Mouse (Mus musculus) stomach, embryonic 14.5 days (tissue): ENCODE measurements around the gene Drc7. TPM values are rescaled to one million over a fixed set of nuclear protein-coding genes. Genes with fewer than 3 reads are reported as not detected.

Experiments used
- ATAC-seq: fragments of 200-750 bp; cut with Nextera tagmentation; 2 replicates; pipeline ENCODE4 v1.8.0; 2017; ENCODE audit warnings: low read depth, moderate TSS enrichment; ENCODE audit not compliant: insufficient number of reproducible peaks, insufficient read depth, low FRiP score
- H3K27ac ChIP-seq: fragments of 300-500 bp; sonication (generic); 2 replicates; pipeline ENCODE4 v1.5.1; 2014; ENCODE audit warnings: mild to moderate bottlenecking, low read length, moderate library complexity, mixed read lengths
- H3K27me3 ChIP-seq: fragments of 300-500 bp; sonication (generic); 2 replicates; pipeline ENCODE4 v1.6.1; 2014; ENCODE audit warnings: low read length, control low read depth, mixed read lengths; ENCODE audit not compliant: control insufficient read depth, insufficient read depth
- H3K36me3 ChIP-seq: fragments of 300-500 bp; sonication (generic); 2 replicates; pipeline ENCODE4 v1.6.1; 2014; ENCODE audit warnings: mild to moderate bottlenecking, control low read depth, low read length, moderate library complexity, mixed read lengths; ENCODE audit not compliant: control insufficient read depth, insufficient read depth
- H3K4me1 ChIP-seq: fragments of 300-500 bp; sonication (generic); 2 replicates; pipeline ENCODE4 v1.6.1; 2014; ENCODE audit warnings: low read length, control low read depth, mixed read lengths; ENCODE audit not compliant: control insufficient read depth, insufficient read depth
- H3K4me2 ChIP-seq: fragments of 300-500 bp; sonication (generic); replicated peaks from 2 replicates; pipeline ENCODE4 v1.6.1; 2014; ENCODE audit warnings: low read depth, low read length, control low read depth
- H3K4me3 ChIP-seq: fragments of 300-500 bp; sonication (generic); 2 replicates; pipeline ENCODE4 v1.5.1; 2014; ENCODE audit warnings: low read depth, low read length, control low read depth
- H3K9ac ChIP-seq: fragments of 300-500 bp; sonication (generic); replicated peaks from 2 replicates; pipeline ENCODE4 v1.6.1; 2014; ENCODE audit warnings: low read depth, mild to moderate bottlenecking, control low read depth, low read length, moderate library complexity, mixed read lengths
- H3K9me3 ChIP-seq: fragments of 300-500 bp; sonication (generic); 2 replicates; pipeline ENCODE4 v1.6.1; 2016; ENCODE audit warnings: low read depth, low read length, control low read depth; ENCODE audit not compliant: control insufficient read depth
- WGBS: fragments of 180-500 bp; shearing (Covaris S2); extraction: QIAGEN DNeasy Blood & Tissue Kit; methylation state at CpG from one replicate; pipeline ENCODE4 v1.1.7; 2014; 5-methylcytosine and 5-hydroxymethylcytosine counted together
- polyA plus RNA-seq: library from polyadenylated mRNA; unstranded; fragments of >200 nt; fragmentation: Nextera tagmentation; extraction: Ambion mirVana; gene quantifications from 2 replicates; pipeline ENCODE4 v1.2.1, GENCODE M21; 2014

Gene Drc7
- polyA plus RNA-seq, 1 experiment from 2014 or later: not detected

DNA sequence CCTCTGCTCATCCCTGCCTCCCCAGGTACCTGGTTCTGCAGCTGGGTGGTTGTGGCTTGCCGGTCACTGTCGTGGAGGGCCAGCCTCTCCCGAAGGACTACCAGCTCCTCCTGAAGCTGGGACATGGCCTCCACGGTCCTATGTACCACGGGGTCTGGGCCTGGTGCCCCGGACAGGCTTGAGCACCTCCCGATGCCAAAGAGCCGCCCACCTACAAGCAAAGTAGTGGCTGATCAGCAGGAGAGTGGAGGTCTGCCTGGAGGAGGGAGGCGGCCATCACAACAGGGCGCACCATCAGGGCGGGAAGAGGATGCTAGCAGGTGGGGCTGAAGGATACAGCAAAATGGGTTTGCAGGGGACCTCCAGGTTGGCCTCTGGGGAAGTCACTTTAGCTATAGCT is 71.6 kb downstream of the Drc7 start:
- Histone ChIP-seq H3K9ac (no peak overlapping the region), H3K27ac (no peak overlapping the region), H3K4me1 (0 out of 2 replicates have a peak, but pooled peaks cover 3% of the 10 kb centered on the region), H3K27me3 (no peaks in the 10 kb centered on the region), H3K4me2 (no peak overlapping the region), H3K36me3 (peaks cover 3% of the 10 kb centered on the region; the same call in 1 of the 2 replicates), H3K9me3 (no peaks in the 10 kb centered on the region), H3K4me3 (no peak overlapping the region)
- no peak for ATAC-seq
- WGBS: 84% methylated on average over 11 of the region's 11 CpGs

DNA sequence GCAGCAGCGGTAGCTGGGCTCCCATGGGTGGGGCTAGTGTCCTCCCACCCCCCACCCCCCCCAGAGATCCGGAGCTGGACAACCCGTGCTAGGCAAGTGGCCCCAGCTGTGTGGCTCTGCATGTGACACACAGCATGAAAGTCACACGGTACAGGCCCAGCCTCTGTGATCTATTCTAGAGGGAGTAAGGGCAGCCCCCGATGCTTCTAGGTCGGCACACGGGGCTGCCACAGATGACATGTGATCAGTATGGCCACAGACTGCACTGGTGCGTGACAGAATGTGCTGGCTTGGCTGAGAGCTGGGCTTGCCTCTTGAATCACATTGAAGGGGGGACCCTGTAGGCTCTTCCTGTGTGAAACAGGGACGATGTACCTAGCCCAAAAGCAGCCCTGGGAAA is 72.8 kb downstream of the Drc7 start:
- H3K9me3 ChIP-seq: no peaks in the 10 kb centered on the region
- no peak for ATAC-seq
- 0 out of 2 replicates have a peak, but pooled peaks cover 3% of the 10 kb centered on the region for H3K4me1 ChIP-seq
- no peaks in the 10 kb centered on the region for H3K27me3 ChIP-seq
- WGBS: 78% methylated on average over 9 of the region's 9 CpGs
- no peak overlapping the region for H3K4me3 ChIP-seq
- peaks cover 4% of the 10 kb centered on the region; the same call in 1 of the 2 replicates for H3K36me3 ChIP-seq
- no peak overlapping the region for H3K9ac ChIP-seq
- no peak overlapping the region for H3K27ac ChIP-seq
- no peak overlapping the region for H3K4me2 ChIP-seq

Other genes starting within 250 kb of the Drc7 start
- 0.56 TPM in 1 of 2 replicates, not detected in the other for gene Ccl17, start 244.7 kb upstream of the Drc7 start, polyA plus RNA-seq
- gene Coq9, start 216.8 kb upstream of the Drc7 start, polyA plus RNA-seq: 73.2 and 80.4 TPM in 2 replicates
- 90.0 and 96.2 TPM in 2 replicates for gene Ciapin1, start 216.7 kb upstream of the Drc7 start, polyA plus RNA-seq
- 150 and 159 TPM in 2 replicates for gene Polr2c, start 197.7 kb upstream of the Drc7 start, polyA plus RNA-seq
- 17.2 and 19.9 TPM in 2 replicates for gene Dok4, start 178.8 kb upstream of the Drc7 start, polyA plus RNA-seq
- gene Ccdc102a, start 137.0 kb upstream of the Drc7 start, polyA plus RNA-seq: 29.9 and 32.3 TPM in 2 replicates
- gene Adgrg5, start 131.4 kb upstream of the Drc7 start, polyA plus RNA-seq: 0.25 and 0.36 TPM in 2 replicates
- 43.8 and 50.9 TPM in 2 replicates for gene Adgrg1, start 80.4 kb upstream of the Drc7 start, polyA plus RNA-seq
- gene Adgrg3, start 37.4 kb upstream of the Drc7 start, polyA plus RNA-seq: 3.8 and 4.5 TPM in 2 replicates
- 17.9 and 21.1 TPM in 2 replicates for gene Katnb1, start 26.1 kb downstream of the Drc7 start, polyA plus RNA-seq
- 9.3 and 12.3 TPM in 2 replicates for gene Kifc3, start 147.7 kb downstream of the Drc7 start, polyA plus RNA-seq